9 mouse cellular contexts compared by ENCODE assay signal in the genomic region with DNA sequence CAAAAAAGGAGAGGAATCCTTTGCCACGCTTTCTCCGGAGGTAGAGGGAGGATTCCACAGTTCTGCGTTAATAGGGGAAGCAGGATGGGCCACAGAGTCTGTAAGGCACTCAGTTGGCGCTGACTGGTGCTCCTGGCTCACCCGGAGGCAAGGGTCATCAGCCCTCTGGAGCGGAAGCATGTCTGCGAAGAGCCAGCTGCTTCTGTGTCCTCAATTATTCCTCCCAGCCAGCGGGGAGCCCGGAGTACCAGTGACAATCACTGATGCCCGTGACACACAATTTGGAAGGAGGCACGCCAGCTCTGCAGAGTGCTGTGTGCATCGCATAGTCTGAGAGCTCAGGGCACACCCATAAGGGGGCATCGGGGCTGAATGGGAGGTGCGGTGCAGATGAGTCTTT. TPM values are rescaled to one million over a fixed set of nuclear protein-coding genes. Genes with fewer than 3 reads are reported as not detected.
DNase-seq lines count a peak whose midpoint lies in the region; ATAC-seq lines count a peak whose summit lies in the region.
"Had no signal": no experiment of that assay in that cellular context is flagged by ENCODE, and none has a peak within 500 bp of the region (broad histone marks: within the 10 kb centered on the region; RNA-seq: fewer than 3 reads in every experiment).

No protein-coding gene starts in this region.

- DNase-seq in Muller cell, postnatal 12 days (ENCODE audit: inconsistent ontology term): peak; percentile 94
- peak; percentile 52 to 59 for DNase-seq in kidney, postnatal 36 days
- no peak for DNase-seq in thymus, postnatal 4 days
- DNase-seq in spleen, adult 18-20 months: no peak
- no peak for DNase-seq in adrenal gland, postnatal 10 days

- no peaks in the 10 kb centered on the region for H3K36me3 ChIP-seq in heart, embryonic 12.5 days
- no peaks in the 10 kb centered on the region for H3K36me3 ChIP-seq in heart, embryonic 11.5 days (ENCODE audit: control insufficient read depth, insufficient read depth, low read length)
- H3K36me3 ChIP-seq in embryonic facial prominence, embryonic 15.5 days: no peaks in the 10 kb centered on the region
- H3K36me3 ChIP-seq: G1E had no signal

- H3K27ac ChIP-seq in heart, embryonic 12.5 days (ENCODE audit: poor library complexity, severe bottlenecking): no peak overlapping the region
- no peak overlapping the region for H3K27ac ChIP-seq in heart, embryonic 11.5 days (ENCODE audit: low read depth, low read length)
- peak overlapping the region; percentile 51; the same call in 1 of the 2 replicates for H3K27ac ChIP-seq in embryonic facial prominence, embryonic 15.5 days (replicated peaks)

- H3K4me2 ChIP-seq in heart, embryonic 12.5 days: no peak overlapping the region
- H3K4me2 ChIP-seq in heart, embryonic 11.5 days: no peak overlapping the region
- H3K4me2 ChIP-seq in embryonic facial prominence, embryonic 15.5 days (replicated peaks): 0 out of 2 replicates have a peak overlapping the region, but pooled peaks have one; percentile 4

- peaks cover 62% of the 10 kb centered on the region for H3K4me1 ChIP-seq in heart, embryonic 12.5 days (replicated peaks)
- H3K4me1 ChIP-seq in heart, embryonic 11.5 days (ENCODE audit: control insufficient read depth, insufficient read depth, low read length): peaks cover 40% of the 10 kb centered on the region
- H3K4me1 ChIP-seq in embryonic facial prominence, embryonic 15.5 days: peaks cover 54% of the 10 kb centered on the region

- peak overlapping the region; percentile 11; the same call in 1 of the 2 replicates for H3K9ac ChIP-seq in heart, embryonic 12.5 days
- no peak overlapping the region for H3K9ac ChIP-seq in heart, embryonic 11.5 days (ENCODE audit: low read depth, low read length)
- H3K9ac ChIP-seq in embryonic facial prominence, embryonic 15.5 days: no peak overlapping the region

- no peak overlapping the region for H3K4me3 ChIP-seq in heart, embryonic 12.5 days
- no peak overlapping the region for H3K4me3 ChIP-seq in heart, embryonic 11.5 days (ENCODE audit: low read depth, low read length)
- H3K4me3 ChIP-seq in embryonic facial prominence, embryonic 15.5 days (replicated peaks): no peak overlapping the region

- no peaks in the 10 kb centered on the region for H3K27me3 ChIP-seq in heart, embryonic 12.5 days (replicated peaks)
- no peaks in the 10 kb centered on the region for H3K27me3 ChIP-seq in heart, embryonic 11.5 days (ENCODE audit: control insufficient read depth, insufficient read depth, low read length)
- H3K27me3 ChIP-seq in embryonic facial prominence, embryonic 15.5 days: no peaks in the 10 kb centered on the region

- ATAC-seq in heart, embryonic 12.5 days (ENCODE audit: insufficient number of reproducible peaks, low FRiP score): no peak
- ATAC-seq in heart, embryonic 11.5 days (replicated peaks; ENCODE audit: insufficient number of reproducible peaks, low FRiP score, low TSS enrichment): no peak
- no peak for ATAC-seq in embryonic facial prominence, embryonic 15.5 days (ENCODE audit: insufficient number of reproducible peaks, low FRiP score, low TSS enrichment, low read depth)

- 64% methylated on average over 14 of the region's 14 CpGs for WGBS in heart, embryonic 12.5 days
- WGBS in heart, embryonic 11.5 days (ENCODE audit: insufficient replicate concordance): 62% methylated on average over 14 of the region's 14 CpGs
- WGBS in embryonic facial prominence, embryonic 15.5 days: 40% methylated on average over 14 of the region's 14 CpGs

- H3K9me3 ChIP-seq in heart, embryonic 12.5 days (replicated peaks): no peaks in the 10 kb centered on the region
- H3K9me3 ChIP-seq in heart, embryonic 11.5 days (replicated peaks; ENCODE audit: control insufficient read depth, low read length): no peaks in the 10 kb centered on the region
- no peaks in the 10 kb centered on the region for H3K9me3 ChIP-seq in embryonic facial prominence, embryonic 15.5 days (replicated peaks)
- H3K9me3 ChIP-seq: G1E had no signal

RNA-seq across cellular contexts. Expression of a gene that starts 54.3 kb away (rescaled TPM):
- 22.0 and 24.2 TPM in 2 replicates for polyA plus RNA-seq in heart, embryonic 12.5 days (2016; fragmentation: Nextera tagmentation; extraction: Ambion mirVana)
- 16.0 and 18.2 TPM in 2 replicates for polyA plus RNA-seq in heart, embryonic 11.5 days (2014; fragmentation: Nextera tagmentation; extraction: Ambion mirVana)
- polyA plus RNA-seq in embryonic facial prominence, embryonic 15.5 days (2015; fragmentation: Nextera tagmentation; extraction: Ambion mirVana): 33.2 and 34.5 TPM in 2 replicates
- 10 to 100 TPM; 21.9 to 30.5 TPM for total RNA-seq in adrenal gland, postnatal 10 days (2021)

Comparison
In these comparisons a context has a peak if more than half of its experiments do, and no peak if none do; other contexts are left out.
1. DNase-seq: peak in Muller cell, postnatal 12 days (single experiment) and kidney, postnatal 36 days (2 of 2); none in thymus, postnatal 4 days (single experiment), spleen, adult 18-20 months (0 of 2) and adrenal gland, postnatal 10 days (single experiment).